Mouse (Mus musculus) frontal cortex, postnatal 14 days (tissue): ENCODE measurements around the gene Hdac4.
A peak's percentile ranks its signal among the peaks of the same experiment; 100 is the strongest.

Source experiments
- DNase-seq, 2 experiments: peaks; one replicate each; pipeline ENCODE4 v3.0.0; 2022; ENCODE audit warnings: low spot score in 2 of 2

The Hdac4 gene

DNA sequence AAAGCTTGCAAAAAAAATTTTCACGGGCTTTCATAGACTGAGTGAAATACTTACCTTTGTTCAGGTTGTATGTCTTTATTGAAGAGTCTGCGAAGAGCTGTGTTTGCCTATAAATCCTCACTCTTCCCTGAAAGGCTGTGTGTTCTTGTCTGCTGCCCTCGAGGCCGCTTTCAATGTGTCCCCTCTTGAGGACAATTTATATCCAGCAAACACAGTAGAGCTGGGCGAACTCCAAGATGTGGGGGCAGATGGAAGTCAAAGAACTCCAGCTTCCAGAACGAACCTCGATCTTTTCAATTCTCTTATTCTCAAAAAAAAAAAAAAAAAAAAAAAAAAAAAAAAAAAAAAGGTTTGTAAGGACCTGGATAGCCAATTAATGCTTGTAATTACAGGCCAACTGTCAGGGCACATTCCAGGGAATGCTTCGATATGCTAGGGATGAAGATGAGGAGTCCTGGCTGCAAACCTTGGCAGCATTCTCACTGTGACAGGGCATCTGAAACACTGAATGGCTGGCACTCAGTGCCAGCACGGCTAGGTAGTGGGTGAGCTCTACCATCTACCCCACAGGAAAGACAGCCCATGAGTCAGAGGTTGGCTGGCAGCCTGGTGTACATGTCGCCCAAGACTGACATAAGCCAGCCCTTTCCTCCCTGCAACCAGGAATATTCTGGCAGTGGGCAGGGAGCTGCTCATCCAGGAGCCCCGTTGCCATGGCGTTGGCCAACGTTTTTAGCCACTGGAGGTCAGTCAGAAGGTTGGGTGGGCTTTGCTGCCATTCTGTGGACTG is at the start of gene Hdac4:
Hdac4 (minus strand) TSS at position 340 of the 790 bp plus-strand sequence.
- no peak for DNase-seq

DNA sequence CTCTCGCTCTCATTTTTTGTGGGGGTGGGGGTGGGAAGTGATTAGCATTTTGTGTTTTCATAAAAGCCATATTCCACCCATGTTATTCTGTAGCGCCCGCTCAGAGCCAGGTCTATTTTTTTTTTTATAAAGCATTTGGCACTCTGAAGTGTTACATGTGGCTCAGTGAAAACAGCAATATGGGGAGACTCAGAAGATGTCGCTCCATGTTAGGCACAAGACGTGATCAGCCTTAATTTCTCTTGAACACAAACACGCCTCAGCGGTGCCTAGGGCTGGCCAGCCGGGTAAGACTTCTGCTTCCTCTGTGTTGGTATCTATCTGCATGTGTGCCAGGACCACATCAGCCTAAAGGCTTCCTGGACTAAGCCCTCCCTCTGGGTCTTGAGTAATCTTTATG is 48.0 kb upstream of the Hdac4 start:
- DNase-seq = no peak

DNA sequence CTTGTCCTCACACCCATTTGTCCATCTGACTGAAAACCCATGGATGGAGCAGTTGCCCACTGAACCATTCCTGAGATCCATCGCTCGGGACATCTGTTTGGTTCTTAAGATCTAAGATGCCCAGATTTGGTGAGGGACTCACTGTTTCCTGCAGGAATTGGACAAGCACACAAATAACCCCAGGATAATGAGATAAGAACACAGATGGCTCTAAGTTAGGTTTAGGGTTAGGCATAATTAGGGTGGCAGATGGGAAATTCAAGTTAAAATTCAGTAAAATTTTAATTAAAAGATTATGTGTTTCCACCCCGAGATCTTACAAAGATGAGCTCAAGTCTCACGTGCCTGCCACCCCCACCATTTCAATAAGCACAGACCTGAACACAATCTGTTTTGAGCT is 44.6 kb upstream of the Hdac4 start:
- no peak for DNase-seq

DNA sequence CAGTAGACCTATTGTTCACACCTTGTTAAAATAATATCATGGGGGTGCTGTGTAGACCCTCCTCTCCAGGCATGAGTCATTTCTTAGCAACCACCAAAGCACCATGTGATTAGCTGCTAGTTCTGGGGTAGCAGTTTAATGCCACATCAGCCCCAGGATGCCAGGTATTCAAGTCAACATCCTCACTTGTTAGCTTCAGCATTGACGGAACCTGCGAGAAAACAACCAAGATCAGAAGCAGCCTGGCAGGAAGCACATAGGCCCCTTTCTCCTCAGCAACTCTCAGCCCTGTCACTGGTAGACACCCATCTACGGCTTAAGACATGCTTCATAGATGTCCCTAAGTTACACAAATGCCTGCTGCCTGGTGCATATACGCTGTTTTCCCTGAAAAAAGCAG is 40.1 kb upstream of the Hdac4 start:
- no peak for DNase-seq

DNA sequence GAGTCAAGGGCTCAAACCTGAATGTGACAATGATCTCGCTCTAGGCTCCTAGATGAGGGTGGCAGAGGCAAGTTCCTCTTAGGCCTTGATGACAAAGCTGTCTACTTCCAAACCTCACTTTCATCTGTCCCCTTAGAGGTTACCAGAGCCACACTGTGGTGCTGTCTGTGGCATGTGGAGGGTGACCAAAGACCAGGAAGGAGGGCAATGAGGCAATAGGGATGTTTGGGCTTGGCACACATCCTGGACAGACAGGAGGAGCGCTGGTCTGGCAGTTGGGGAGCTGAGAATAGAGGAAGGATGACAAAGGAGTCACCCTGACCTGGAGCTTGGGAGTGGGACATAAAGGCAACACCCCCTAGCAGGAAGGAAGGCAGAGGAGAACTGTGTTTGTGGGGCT is 29.8 kb upstream of the Hdac4 start:
- DNase-seq = no peak

DNA sequence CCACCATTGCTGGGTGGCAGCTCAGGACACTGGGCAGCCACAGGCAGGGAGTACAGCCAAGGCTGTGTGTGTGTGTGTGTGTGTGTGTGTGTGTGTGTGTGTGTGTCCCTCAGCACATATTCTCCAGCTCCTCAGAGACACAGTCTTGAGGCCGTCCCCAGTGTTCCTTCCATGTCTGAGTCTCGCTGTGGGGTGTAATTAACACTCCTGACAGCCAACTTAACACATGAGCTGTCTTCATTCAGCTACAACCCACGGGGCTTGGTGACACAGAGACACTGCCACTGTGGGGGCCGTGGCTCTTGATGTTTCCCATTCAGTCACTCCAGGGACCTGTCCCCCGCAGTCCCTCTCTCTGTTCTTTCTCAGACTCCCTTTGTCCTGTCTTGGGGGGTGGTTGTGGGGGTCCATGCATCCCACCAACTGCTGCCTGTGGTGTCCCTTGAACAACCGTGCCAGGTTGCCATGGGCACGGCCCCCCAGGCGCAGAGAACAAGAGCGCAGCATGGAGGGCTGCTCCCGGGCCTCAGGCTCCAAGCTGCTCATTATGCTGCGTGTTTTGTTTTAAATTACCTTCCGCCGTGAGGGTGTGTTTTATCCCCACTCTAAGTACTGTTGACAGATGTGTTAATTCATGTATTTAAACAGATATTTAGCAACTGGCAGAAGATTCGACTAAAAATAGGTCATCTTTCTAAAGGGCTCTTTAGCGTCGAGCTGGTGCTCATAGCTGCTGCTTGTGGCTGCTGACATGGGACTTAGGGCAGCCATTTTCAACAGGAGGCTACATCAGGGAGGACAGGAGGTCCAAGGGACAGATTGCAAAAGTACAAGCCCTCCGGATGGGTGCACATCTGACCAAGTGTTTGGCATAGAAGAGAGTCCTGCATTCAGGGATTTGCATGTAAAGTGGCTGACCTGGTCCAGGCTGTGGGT is 28.7 kb upstream of the Hdac4 start:
- DNase-seq = peak; percentile 37 to 56

DNA sequence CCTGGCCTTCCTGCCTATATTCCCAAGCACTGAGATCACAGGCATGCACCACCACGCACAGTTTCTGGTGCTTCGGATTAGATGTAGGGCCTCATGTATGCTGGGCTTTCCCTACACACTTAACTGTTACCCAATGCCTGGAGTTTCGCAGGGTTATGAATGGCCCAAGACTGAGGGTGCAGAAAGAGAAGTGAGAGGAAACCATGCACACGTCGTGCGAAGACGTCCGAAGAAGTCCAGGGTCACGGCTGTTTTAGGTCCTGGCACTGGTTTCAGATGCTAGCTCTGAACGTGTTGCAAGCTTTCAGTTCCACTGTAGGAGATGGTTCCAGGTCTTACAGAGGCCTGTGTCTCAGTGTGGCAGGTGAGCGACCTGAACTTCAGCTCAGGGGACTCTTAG is 21.2 kb upstream of the Hdac4 start:
- no peak for DNase-seq

DNA sequence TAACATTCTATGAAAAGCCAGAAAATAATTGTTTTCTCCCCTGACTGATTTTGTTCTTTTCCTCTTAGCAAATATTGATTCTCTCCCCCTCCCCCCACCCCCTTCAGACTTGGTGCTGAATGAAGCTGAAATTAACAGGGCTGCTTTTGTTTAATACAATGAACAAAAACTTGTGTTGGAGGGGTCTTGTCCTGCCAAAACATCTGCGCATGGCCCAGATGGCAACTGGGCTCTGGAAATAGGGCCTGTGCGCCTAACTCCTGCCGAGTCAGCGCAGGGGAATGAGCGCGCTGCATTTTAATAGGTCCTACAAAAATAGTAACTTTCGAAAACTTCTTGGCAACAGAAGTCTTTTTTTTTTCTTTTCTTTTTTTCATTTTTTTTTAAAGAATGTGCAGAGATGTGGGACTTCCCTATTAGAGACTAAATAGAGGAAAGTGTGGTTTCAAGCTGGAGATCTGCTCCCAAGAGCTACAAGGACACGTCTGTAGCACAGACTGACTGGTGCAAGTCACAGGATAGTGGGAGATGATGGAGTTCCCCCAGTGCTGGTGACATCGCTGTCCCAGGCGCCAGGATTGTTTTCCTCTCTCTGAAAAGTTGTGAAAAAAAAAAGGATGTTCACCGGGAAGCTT is 20.6 kb upstream of the Hdac4 start:
- no peak for DNase-seq

DNA sequence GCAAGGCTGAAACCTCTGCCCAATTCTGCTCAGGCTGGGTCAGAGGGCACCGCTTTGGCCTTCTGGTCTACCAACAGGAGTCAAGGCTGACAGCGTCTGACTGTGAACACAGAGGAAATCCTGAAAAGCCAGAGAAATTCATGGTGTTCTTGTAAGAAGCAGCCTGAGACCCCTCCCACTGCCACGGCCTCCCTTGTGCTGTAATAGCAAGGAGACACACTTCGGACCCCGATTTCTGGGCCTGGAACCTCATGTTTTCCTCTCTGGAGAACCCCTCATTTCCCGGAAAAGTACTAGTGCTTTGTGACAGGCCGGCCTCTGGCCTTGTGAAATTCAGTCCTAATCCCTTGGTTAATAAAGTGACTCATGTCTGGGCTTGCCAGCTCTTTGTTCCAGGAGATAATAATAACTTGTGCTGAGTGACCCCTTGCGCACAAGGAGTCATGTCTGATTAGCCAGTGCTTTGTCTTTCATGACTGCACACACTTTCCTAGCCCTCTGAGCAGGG is 19.7 kb upstream of the Hdac4 start:
- DNase-seq = no peak

DNA sequence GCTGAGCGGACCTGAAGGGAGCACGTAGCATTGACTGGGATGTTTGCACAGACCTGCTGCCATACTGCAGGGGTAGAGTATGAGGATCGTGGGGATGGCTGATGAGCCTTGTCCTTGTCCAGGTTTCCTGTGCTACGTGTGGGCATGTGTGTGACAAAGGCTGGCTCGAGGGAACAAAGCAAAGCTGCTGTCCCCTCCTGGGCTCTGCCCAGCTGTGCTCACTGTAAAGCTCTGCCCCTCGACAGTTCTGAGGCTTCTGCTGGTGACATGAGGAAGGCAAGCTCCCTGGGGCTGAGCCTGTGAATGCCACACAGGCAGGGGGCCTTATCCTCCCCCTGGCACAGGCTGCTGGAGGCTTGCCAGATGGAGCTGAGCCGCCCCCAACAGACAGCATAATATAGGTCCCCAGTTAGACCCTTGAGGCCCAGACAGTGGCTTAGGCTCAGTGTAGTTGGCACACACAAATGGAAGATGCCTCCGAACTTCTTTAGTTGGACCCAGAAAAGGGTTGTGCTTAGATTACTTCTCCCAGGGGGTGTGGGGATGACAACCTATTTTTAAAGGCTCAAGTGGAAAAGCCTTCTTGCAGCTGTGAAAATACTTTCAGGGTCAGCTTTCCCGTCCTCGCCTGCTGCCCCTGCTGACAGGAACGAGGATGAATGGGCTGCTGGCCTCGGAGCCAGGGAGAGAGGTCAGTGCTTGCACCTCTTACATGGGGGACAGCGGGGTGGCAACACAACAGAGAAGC is 16.7 kb upstream of the Hdac4 start:
- DNase-seq = no peak

DNA sequence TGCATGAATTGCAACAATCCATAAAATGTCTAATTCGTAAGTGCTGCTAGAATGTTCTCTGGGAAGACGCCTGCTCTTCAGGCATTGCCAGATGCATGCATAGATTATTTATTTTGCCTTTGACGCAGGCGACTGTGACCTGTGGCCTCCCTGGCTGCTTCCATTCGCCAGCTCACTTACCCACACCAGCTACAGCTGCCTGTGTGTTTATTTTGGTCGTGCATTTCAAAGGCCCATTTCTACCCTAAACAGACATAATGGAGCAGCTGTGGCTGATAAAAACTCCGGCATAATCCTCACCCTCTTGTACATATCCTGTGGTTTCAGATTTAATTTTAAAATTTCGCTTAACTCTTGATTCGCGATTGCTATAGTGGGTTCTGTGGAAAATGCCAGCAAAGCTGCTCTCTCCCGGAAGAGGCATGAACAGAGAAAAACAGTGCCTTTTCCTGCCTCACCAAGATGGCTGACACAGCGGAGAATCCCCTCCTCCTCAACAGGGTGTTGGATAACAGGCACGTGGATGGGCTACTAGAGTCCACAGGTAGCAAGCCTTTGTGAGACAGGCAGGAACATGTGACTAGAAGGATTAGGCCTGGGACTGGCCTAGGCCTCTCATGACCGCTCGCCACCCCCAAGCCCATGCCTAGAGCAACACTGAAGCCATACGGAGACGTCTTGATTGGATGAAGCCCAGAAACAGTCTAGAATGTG is 7.3 kb upstream of the Hdac4 start:
- no peak for DNase-seq

DNA sequence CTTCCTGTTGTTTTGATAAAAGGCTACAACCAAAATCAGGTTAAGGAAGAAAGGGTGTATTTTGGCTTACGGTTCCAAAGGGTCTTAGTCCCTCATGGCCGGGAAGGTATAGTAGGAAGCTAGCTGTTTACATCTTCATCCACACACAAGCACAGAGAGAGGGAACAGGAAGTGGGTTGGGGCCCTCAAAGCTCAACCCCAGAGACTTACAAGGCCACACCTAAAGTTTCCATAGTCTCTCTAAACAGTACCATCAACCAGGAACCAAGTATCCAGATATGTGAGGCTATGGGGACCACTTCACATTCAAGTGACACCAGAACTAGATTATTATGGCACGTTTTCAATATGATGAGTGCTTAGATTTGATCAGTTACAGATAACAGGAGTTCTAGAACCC is 5.0 kb downstream of the Hdac4 start:
- no peak for DNase-seq

DNA sequence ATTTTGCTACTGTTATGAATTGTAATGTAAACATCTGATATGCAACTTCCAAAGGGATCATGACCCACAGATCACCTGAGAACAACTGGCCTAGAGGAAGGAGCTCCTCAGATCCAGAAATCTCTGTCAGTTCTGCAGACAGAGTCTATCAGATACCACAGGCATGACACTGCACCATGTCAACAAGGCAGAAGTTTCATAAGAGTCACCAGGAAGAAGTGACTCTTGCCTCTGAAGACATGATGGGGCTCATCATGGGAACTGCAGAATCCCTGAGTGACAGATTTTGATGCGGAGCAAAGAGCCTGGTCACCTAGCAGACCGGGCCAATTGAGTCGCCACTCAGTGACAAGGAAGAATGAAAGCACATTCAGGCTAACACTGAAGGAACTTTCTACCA is 8.4 kb downstream of the Hdac4 start:
- DNase-seq = no peak

DNA sequence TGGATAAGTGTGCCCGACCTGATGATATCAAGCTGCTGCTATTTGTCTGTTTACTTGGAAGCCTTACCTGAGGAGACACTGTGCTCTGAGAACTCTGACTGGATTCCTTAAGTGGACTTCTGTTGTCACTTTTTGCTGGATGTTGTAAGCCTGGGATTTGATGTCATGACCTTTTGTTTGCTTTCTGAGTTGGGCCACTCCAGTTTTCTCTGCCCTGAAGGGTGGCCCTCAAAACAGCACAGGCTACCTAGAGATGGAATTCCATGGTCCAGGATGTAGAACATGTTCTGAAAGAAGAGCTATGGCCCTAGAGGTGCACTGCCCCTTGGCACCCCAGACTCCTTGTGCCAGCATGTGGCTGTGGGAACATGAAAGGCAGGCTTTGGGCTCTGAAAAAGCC is 10.9 kb downstream of the Hdac4 start:
- DNase-seq = no peak

DNA sequence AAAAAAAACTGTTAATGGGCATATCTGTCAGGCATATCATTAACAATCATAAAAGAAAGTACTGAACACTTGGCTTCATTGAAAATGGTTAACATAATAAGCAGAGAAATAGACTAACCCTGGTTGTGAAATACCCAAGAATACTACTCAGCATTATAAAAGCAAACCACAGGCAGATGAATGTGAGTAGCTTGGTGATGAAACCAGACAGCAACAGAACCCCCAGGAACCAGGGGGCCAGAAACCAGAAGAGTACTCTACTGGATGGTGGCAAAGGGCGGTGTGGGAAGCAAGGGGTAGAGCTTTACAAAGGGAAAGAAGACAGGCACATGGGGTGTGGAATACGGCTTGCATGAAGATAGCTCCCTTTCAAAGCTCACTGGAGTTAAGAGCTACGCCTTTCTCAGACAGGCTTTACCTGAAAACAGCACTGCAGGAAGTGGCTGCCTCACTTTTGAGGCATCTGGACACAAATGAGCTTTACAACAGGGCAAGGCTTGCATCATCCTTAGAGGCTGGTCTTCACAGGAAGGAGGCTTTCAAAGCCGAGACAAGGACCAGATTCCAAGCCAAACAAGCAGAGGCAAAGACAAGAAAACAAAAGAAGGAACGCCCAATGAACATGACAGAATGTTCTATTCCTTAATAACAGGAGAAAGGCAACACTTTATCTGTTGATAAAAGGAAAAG is 12.3 kb downstream of the Hdac4 start:
- DNase-seq = no peak

DNA sequence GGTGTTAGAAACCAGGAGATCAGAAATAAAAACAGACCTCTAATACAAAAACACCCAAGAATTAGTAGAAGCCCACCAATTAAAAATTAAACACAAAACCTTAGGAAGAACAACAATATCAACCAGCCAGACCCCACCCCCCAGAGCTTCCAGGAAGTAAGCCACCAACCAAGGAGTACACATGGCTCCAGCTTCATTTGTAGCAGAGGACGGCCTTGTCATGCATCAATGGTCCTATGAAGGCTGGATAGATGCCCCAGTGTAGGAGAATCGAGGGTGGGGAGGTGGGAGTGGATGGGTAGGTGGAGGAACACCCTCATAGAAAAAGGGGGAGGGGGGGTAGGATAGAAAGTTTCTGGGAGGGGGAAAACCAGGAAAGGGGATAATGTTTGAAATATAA is 13.5 kb downstream of the Hdac4 start:
- no peak for DNase-seq

DNA sequence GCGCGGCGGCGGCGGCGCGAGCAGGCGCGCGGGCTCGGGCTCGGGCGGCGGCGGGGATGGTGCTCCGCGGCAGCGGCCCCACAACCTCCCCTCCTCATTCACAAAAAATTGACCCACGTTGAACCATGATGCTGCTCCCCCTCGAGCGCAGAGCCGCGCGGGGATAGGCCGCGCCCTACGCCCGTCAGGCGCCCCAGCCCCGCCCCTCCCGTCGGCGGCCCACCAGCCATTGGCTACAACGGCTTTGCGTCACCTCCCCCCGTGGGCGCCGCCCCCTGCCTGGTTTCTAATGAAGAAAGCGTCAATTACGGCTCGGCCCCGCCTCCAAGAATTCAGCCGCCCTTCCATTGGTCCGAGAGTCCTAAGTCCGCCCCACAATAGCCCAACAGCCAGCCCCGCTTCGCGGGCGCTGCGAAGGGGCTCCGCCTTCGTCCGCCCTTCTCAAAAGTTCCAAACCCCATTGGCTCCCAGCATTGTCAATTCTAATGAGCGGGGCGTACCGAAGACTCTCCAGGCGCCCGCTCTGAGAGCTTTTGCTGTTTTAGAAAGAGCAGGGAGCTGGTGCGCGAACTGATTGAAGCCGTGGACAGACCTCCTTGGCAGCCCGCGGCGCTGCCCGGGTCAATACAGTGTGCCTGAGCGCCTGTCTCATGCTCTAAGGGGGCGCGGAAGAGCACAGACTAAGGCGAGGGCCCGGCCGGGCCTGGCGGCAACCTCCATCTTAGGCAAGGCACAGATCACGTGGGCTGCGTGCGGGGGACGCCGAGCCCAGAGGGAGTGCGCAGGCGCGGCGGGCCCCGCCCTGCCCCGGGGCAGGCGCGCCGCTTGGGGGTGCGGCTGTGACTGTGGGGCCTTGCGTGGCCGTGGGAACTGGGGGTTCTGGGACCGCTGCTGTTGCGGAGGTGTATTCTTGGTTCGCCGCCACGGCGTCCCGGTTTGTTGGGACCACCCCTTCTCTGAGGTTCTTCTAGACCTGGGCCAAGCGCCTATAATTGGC is 15.1 kb downstream of the Hdac4 start:
- peak; percentile 100 for DNase-seq

DNA sequence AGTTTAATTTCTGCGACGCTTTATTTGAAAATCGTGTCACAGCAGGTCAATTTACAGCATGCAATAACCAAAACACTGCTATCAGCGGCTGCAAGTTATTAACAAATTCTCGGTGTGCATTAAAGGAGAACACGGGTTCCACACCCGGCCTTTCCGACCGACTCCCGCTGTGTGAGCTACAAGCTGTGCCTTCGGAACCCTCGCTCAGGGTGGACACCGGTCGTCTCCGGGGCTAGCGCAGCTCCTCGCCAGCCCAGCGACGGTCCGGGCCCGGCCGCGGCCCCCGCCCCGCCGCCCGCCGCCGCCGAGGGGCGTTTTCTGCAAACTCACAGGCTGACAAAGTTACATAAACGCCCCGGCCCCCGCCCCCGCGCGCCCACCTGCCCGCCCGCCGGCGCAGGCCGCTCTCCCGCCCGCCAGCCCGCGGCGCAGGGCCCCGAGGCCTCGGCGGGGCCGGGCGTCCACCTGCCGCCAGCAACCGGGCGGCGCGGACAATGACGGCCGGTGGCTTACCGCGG is 16.0 kb downstream of the Hdac4 start:
- DNase-seq = peak; percentile 26 to 38

DNA sequence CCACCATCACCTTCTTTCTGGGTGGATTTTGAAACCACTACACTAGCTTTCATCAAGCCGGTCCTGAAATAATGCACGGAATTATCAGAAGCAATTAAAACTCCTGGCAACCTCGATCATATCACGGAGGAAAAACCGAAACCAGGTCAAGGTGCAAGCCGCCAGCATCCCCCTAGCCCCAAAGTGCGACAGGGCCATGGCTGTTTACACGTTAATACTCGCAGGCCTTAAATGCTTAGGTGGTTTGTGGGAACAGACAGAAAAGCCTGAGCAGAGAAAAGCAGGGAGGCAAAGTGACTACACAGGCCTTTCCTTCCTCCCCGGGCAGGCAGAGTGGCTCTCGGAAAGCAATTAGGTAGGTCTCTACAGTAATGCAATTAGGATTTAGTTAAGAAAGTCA is 16.4 kb downstream of the Hdac4 start:
- no peak for DNase-seq
